Mouse (Mus musculus) testis, adult 2 months (tissue): ENCODE data around the gene Fam162a.
"Not testable (repeated sequence)": the region's sequence is repeated elsewhere in the genome, so short reads cannot be mapped to it uniquely, and the experiment has no call there.

ENCODE experiments used
- CTCF ChIP-seq: fragments of 200-500 bp; IDR thresholded peaks from 2 replicates; pipeline ENCODE4 v1.5.1; 2012; ENCODE audit warnings: low read depth, mild to moderate bottlenecking, inconsistent platforms, low read length, moderate library complexity; ENCODE audit not compliant: control insufficient read depth, insufficient read depth, insufficient replicate concordance
- POLR2A ChIP-seq: fragments of 200-500 bp; IDR thresholded peaks from 2 replicates; pipeline ENCODE4 v1.6.1; 2012; ENCODE audit warnings: low read depth, mild to moderate bottlenecking, inconsistent platforms, low read length, moderate library complexity; ENCODE audit not compliant: control insufficient read depth

- TF ChIP-seq POLR2A, CTCF: not testable (repeated sequence)
Observed at GRCm38 (mm10) chr16:36115751-36116150, 44.4 kb upstream of the Fam162a start.
